Mouse (Mus musculus) MEL (cell line): Measurements from ENCODE around the gene AC124502.3. TPM values are rescaled to one million over a fixed set of nuclear protein-coding genes. Genes with fewer than 3 reads are reported as not detected.
"Not testable (repeated sequence)": the region's sequence is repeated elsewhere in the genome, so short reads cannot be mapped to it uniquely, and the experiment has no call there.

Experiments used
- DNase-seq: peaks from one replicate; pipeline ENCODE4 v3.0.0; 2011; ENCODE audit warnings: low read depth, low spot score
- H3K27ac ChIP-seq: 2 replicates; pipeline ENCODE4 v1.5.1; 2012; ENCODE audit warnings: low read depth, mild to moderate bottlenecking, control low read depth, low read length, moderate library complexity; ENCODE audit not compliant: control insufficient read depth
- H3K27me3 ChIP-seq, 2 experiments: fragments of 150-350 bp in 1 of 2; sonication (generic) in 1 of 2; 2 replicates each; pipeline ENCODE4 v1.6.1; 2012; ENCODE audit warnings: low read length in 2 of 2, mild to moderate bottlenecking in 2 of 2, improper control_type of control experiment in 1 of 2, moderate library complexity in 1 of 2; ENCODE audit not compliant: insufficient read depth in 2 of 2, control insufficient read depth in 1 of 2
- H3K36me3 ChIP-seq, 2 experiments: 2 replicates each; pipeline ENCODE4 v1.6.1; 2012 to 2014; ENCODE audit warnings: low read length in 2 of 2, improper control_type of control experiment in 1 of 2, inconsistent platforms in 1 of 2, mild to moderate bottlenecking in 1 of 2; ENCODE audit not compliant: insufficient read depth in 2 of 2, control insufficient read depth in 1 of 2
- H3K4me1 ChIP-seq, 2 experiments: fragments of 150-350 bp in 1 of 2; sonication (generic) in 1 of 2; 2 replicates each; pipeline ENCODE4 v1.6.1; 2012; ENCODE audit warnings: low read length in 2 of 2, improper control_type of control experiment in 1 of 2, mild to moderate bottlenecking in 1 of 2; ENCODE audit not compliant: insufficient read depth in 2 of 2, control insufficient read depth in 1 of 2
- H3K4me3 ChIP-seq, 2 experiments: fragments of 150-350 bp in 1 of 2; sonication (generic) in 1 of 2; 2 replicates each; pipeline ENCODE4 v1.5.1; 2012; ENCODE audit warnings: low read depth in 2 of 2, low read length in 2 of 2, mild to moderate bottlenecking in 2 of 2, moderate library complexity in 2 of 2, control low read depth in 1 of 2, improper control_type of control experiment in 1 of 2; ENCODE audit not compliant: control insufficient read depth in 1 of 2, insufficient read depth in 1 of 2
- H3K79me2 ChIP-seq: 2 replicates; pipeline ENCODE4 v1.6.1; 2012; ENCODE audit warnings: mild to moderate bottlenecking, low read length, moderate library complexity; ENCODE audit not compliant: control insufficient read depth, poor library complexity, insufficient read depth
- H3K9ac ChIP-seq: 2 replicates; pipeline ENCODE4 v1.6.1; 2012; ENCODE audit warnings: low read depth, mild to moderate bottlenecking, control low read depth, low read length, moderate library complexity; ENCODE audit not compliant: control insufficient read depth, poor library complexity, severe bottlenecking
- H3K9me3 ChIP-seq: fragments of 150-350 bp; sonication (generic); replicated peaks from 2 replicates; pipeline ENCODE4 v1.6.1; 2012; ENCODE audit warnings: mild to moderate bottlenecking, low read length, improper control_type of control experiment, moderate library complexity; ENCODE audit not compliant: insufficient read depth
- CTCF ChIP-seq, 3 experiments: IDR thresholded peaks in 2 of 3; conservative IDR thresholded peaks in 1 of 3; 2 replicates each; pipeline ENCODE4 v1.5.1; 2011 to 2012; ENCODE audit warnings: low read length in 3 of 3, low read depth in 2 of 3, mild to moderate bottlenecking in 2 of 3, improper control_type of control experiment in 1 of 3, inconsistent platforms in 1 of 3, mixed read lengths in 1 of 3, moderate library complexity in 1 of 3; ENCODE audit not compliant: control insufficient read depth in 1 of 3, insufficient read depth in 1 of 3, poor library complexity in 1 of 3, severe bottlenecking in 1 of 3
- E2F4 ChIP-seq: IDR thresholded peaks from 2 replicates; pipeline ENCODE4 v1.6.1; 2011; ENCODE audit warnings: low read depth, low read length, improper control_type of control experiment, borderline replicate concordance
- EP300 ChIP-seq, 2 experiments: IDR thresholded peaks; 2 replicates each; pipeline ENCODE4 v1.6.1; 2011; ENCODE audit warnings: improper control_type of control experiment in 2 of 2, low read length in 2 of 2, low read depth in 1 of 2, mild to moderate bottlenecking in 1 of 2
- GABPA ChIP-seq: IDR thresholded peaks from 2 replicates; pipeline ENCODE4 v1.6.1; 2012; ENCODE audit warnings: low read depth, mild to moderate bottlenecking, inconsistent platforms, low read length, improper control_type of control experiment, moderate library complexity
- MAFK ChIP-seq: IDR thresholded peaks from 2 replicates; pipeline ENCODE4 v1.6.1; 2011; ENCODE audit warnings: low read depth, mild to moderate bottlenecking, low read length, improper control_type of control experiment, borderline replicate concordance
- MAZ ChIP-seq: IDR thresholded peaks from 2 replicates; pipeline ENCODE4 v1.6.1; 2012; ENCODE audit warnings: low read depth, mild to moderate bottlenecking, inconsistent platforms, low read length, improper control_type of control experiment
- RCOR1 ChIP-seq: IDR thresholded peaks from 2 replicates; pipeline ENCODE4 v1.6.1; 2012; ENCODE audit warnings: low read depth, mild to moderate bottlenecking, inconsistent platforms, low read length, improper control_type of control experiment
- SIN3A ChIP-seq: IDR thresholded peaks from 2 replicates; pipeline ENCODE4 v1.6.1; 2012; ENCODE audit warnings: low read length, improper control_type of control experiment, inconsistent platforms
- TCF12 ChIP-seq: IDR thresholded peaks from 2 replicates; pipeline ENCODE4 v1.6.1; 2014; ENCODE audit warnings: low read depth, mild to moderate bottlenecking, inconsistent platforms, low read length, improper control_type of control experiment, moderate library complexity
- USF1 ChIP-seq: IDR thresholded peaks from 2 replicates; pipeline ENCODE4 v1.6.1; 2014; ENCODE audit warnings: low read depth, mild to moderate bottlenecking, inconsistent platforms, low read length, improper control_type of control experiment, moderate library complexity
- USF2 ChIP-seq, 2 experiments: IDR thresholded peaks; 2 replicates each; pipeline ENCODE4 v1.6.1; 2011 to 2012; ENCODE audit warnings: improper control_type of control experiment in 2 of 2, low read length in 2 of 2, borderline replicate concordance in 1 of 2, inconsistent platforms in 1 of 2, low read depth in 1 of 2, mild to moderate bottlenecking in 1 of 2; ENCODE audit not compliant: insufficient read depth in 1 of 2
- ZNF384 ChIP-seq: IDR thresholded peaks from 2 replicates; pipeline ENCODE4 v1.6.1; 2012; ENCODE audit warnings: low read depth, mild to moderate bottlenecking, inconsistent platforms, low read length, improper control_type of control experiment
- polyA plus RNA-seq, 2 experiments: library from polyadenylated mRNA; stranded (reverse) in 1 of 2; unstranded in 1 of 2; fragments of >175 nt in 1 of 2; fragments of >200 nt in 1 of 2; gene quantifications; 2 replicates each; pipeline versions ENCODE4 v1.2.1 to v1.2.4; 2012; ENCODE audit warnings: low replicate concordance in 2 of 2, low read depth in 1 of 2; ENCODE audit not compliant: insufficient read length in 2 of 2, insufficient read depth in 1 of 2, missing spikeins in 1 of 2
- total RNA-seq: library from RNA; depleted of rRNA; stranded (reverse); fragments of 300-350 nt; gene quantifications from 2 replicates; pipeline ENCODE4 v1.2.3, GENCODE M21; 2012

AC124502.3 gene
- total and polyA plus RNA-seq, 3 experiments: 0.75 to 2.1 TPM; not detected in 1

DNA sequence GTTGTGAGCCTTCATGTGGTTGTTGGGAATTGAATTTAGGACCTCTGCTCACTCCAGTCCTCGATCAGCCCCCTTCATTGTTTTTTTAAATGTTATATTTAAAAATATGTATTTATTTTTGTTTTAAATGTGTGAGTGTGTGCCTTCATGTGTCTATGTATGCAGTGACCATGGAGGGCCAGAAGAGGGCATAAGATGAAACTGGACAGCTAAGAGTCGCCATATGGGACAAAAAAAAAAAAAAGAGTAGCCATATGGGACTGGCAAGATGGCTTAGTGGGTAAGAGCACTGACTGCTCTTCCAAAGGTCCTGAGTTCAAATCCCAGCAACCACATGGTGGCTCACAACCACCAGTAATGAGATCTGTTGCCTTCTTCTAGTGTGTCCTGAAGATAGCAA is 35.0 kb upstream of the AC124502.3 start:
- TF ChIP-seq CTCF (IDR thresholded peaks at IDR 0.05 in 2 of 3, conservative IDR thresholded peaks at IDR 0.05 in 1 of 3; ENCODE audit: control insufficient read depth in 1 of 3, insufficient read depth in 1 of 3, low read depth in 2 of 3, low read length in 3 of 3, poor library complexity in 1 of 3, severe bottlenecking in 1 of 3) (peak in 2 of 3 experiments; percentile 10 to 24; a peak in 2 of 6 replicates), ZNF384 (0 out of 2 replicates have a peak, but pooled peaks have one; percentile 12)
- not testable (repeated sequence) for H3K9ac ChIP-seq, H3K9me3 ChIP-seq, H3K27me3 ChIP-seq, H3K36me3 ChIP-seq, H3K27ac ChIP-seq, H3K79me2 ChIP-seq, H3K4me3 ChIP-seq, H3K4me1 ChIP-seq
- peak; percentile 30 for DNase-seq

GRCm38 (mm10) chr19:5004925-5005324 is 33.8 kb upstream of the AC124502.3 start:
- Histone ChIP-seq H3K36me3 (no peaks in the 10 kb centered on the region), H3K27ac (no peak overlapping the region), H3K9me3 (no peaks in the 10 kb centered on the region), H3K4me3 (no peak overlapping the region), H3K27me3 (peaks cover 0 to 4% of the 10 kb centered on the region in 2 experiments; a peak in 3 of 4 replicates), H3K9ac (no peak overlapping the region), H3K79me2 (no peaks in the 10 kb centered on the region), H3K4me1 (no peaks in the 10 kb centered on the region)
- DNase-seq: no peak
- TF ChIP-seq E2F4 (no peak), USF1 (no peak), TCF12 (no peak), USF2 (IDR thresholded peaks at IDR 0.05; ENCODE audit: borderline replicate concordance in 1 of 2, insufficient read depth in 1 of 2, low read depth in 1 of 2, low read length in 2 of 2) (no peak), EP300 (IDR thresholded peaks at IDR 0.05; ENCODE audit: low read depth in 1 of 2, low read length in 2 of 2) (no peak), MAZ (no peak), SIN3A (no peak)

GRCm38 (mm10) chr19:5013138-5013537 is 25.6 kb upstream of the AC124502.3 start:
- H3K79me2 ChIP-seq: no peaks in the 10 kb centered on the region
- peaks cover 0 to 5% of the 10 kb centered on the region in 2 experiments; a peak in 2 of 4 replicates for H3K4me1 ChIP-seq
- TF ChIP-seq SIN3A (no peak), MAFK (no peak), GABPA (no peak), RCOR1 (no peak)
- no peak for DNase-seq
- no peaks in the 10 kb centered on the region; a peak in 1 of 4 replicates for H3K27me3 ChIP-seq
- H3K27ac ChIP-seq: no peak overlapping the region
- H3K9ac ChIP-seq: no peak overlapping the region
- no peaks in the 10 kb centered on the region for H3K9me3 ChIP-seq
- H3K36me3 ChIP-seq: peaks cover 0 to 3% of the 10 kb centered on the region in 2 experiments; a peak in 1 of 4 replicates
- H3K4me3 ChIP-seq: no peak overlapping the region
